Mouse (Mus musculus): Measurements from ENCODE around the gene Tmem183a.

- TF ChIP-seq CTCF (IDR thresholded peaks at IDR 0.05 in 2 of 3, conservative IDR thresholded peaks at IDR 0.05 in 1 of 3; ENCODE audit: control insufficient read depth in 1 of 3, insufficient read depth in 1 of 3, low read depth in 2 of 3, low read length in 3 of 3, poor library complexity in 1 of 3, severe bottlenecking in 1 of 3) (no peak), UBTF (IDR thresholded peaks at IDR 0.05; ENCODE audit: borderline replicate concordance, insufficient read depth, low read depth, low read length) (no peak), POLR2A (IDR thresholded peaks at IDR 0.05; ENCODE audit: control insufficient read depth in 1 of 2, insufficient read depth in 1 of 2, low read depth in 1 of 2, low read length in 2 of 2, poor library complexity in 1 of 2) (no peak), EP300 (IDR thresholded peaks at IDR 0.05; ENCODE audit: low read depth in 1 of 2, low read length in 2 of 2) (no peak; a peak in 1 of 4 replicates), NELFE (IDR thresholded peaks at IDR 0.05; ENCODE audit: low read depth, low read length) (no peak), GABPA (IDR thresholded peaks at IDR 0.05; ENCODE audit: low read depth, low read length) (no peak)
Measured at GRCm38 (mm10) chr1:134363194-134363593, 1.4 kb upstream of the Tmem183a start.

All from MEL (cell line).